Mouse (Mus musculus) embryonic facial prominence, embryonic 11.5 days (tissue): ENCODE measurements around the gene Cacna1d. TPM values are rescaled to one million over a fixed set of nuclear protein-coding genes. Genes with fewer than 3 reads are reported as not detected.

Experiments
- ATAC-seq: fragments of 200-750 bp; cut with Nextera tagmentation; replicated peaks from 2 replicates; pipeline ENCODE4 v1.8.0; 2017; ENCODE audit warnings: low read depth; ENCODE audit not compliant: insufficient number of reproducible peaks, low FRiP score, low TSS enrichment
- DNase-seq: peaks from one replicate; pipeline ENCODE4 v3.0.0-alpha.2; 2015; ENCODE audit warnings: low spot score
- H3K27ac ChIP-seq: fragments of 300-500 bp; sonication (generic); replicated peaks from 2 replicates; pipeline ENCODE4 v1.5.1; 2014; ENCODE audit warnings: mild to moderate bottlenecking, low read depth, low read length, control low read depth
- H3K27me3 ChIP-seq: fragments of 300-500 bp; sonication (generic); 2 replicates; pipeline ENCODE4 v1.6.1; 2014; ENCODE audit warnings: mild to moderate bottlenecking, low read length, moderate library complexity, mixed read lengths; ENCODE audit not compliant: control insufficient read depth, insufficient read depth
- H3K36me3 ChIP-seq: fragments of 300-500 bp; sonication (generic); replicated peaks from 2 replicates; pipeline ENCODE4 v1.6.1; 2014; ENCODE audit warnings: low read depth, mild to moderate bottlenecking, low read length, moderate library complexity, mixed read lengths; ENCODE audit not compliant: control insufficient read depth, insufficient read depth
- H3K4me1 ChIP-seq: fragments of 300-500 bp; sonication (generic); 2 replicates; pipeline ENCODE4 v1.6.1; 2014; ENCODE audit warnings: low read length, mixed read lengths; ENCODE audit not compliant: control insufficient read depth, insufficient read depth
- H3K4me2 ChIP-seq: fragments of 300-500 bp; sonication (generic); 2 replicates; pipeline ENCODE4 v1.6.1; 2014; ENCODE audit warnings: low read depth, mild to moderate bottlenecking, control low read depth, low read length, moderate library complexity
- H3K4me3 ChIP-seq: fragments of 300-500 bp; sonication (generic); 2 replicates; pipeline ENCODE4 v1.5.1; 2014; ENCODE audit warnings: low read depth, low read length, control low read depth
- H3K9ac ChIP-seq: fragments of 300-500 bp; sonication (generic); replicated peaks from 2 replicates; pipeline ENCODE4 v1.6.1; 2014; ENCODE audit warnings: mild to moderate bottlenecking, control low read depth, low read length
- H3K9me3 ChIP-seq: fragments of 300-500 bp; sonication (generic); replicated peaks from 2 replicates; pipeline ENCODE4 v1.6.1; 2016; ENCODE audit warnings: mild to moderate bottlenecking, low read length, inconsistent platforms, mixed read lengths; ENCODE audit not compliant: control insufficient read depth
- WGBS: fragments of 180-500 bp; shearing (Covaris S2); extraction: QIAGEN DNeasy Blood & Tissue Kit; methylation state at CpG from one replicate; pipeline ENCODE4 v1.1.7; 2014; 5-methylcytosine and 5-hydroxymethylcytosine counted together
- polyA plus RNA-seq: library from polyadenylated mRNA; unstranded; fragments of >200 nt; fragmentation: Nextera tagmentation; extraction: Ambion mirVana; gene quantifications from 2 replicates; pipeline ENCODE4 v1.2.1, GENCODE M21; 2014

Gene Cacna1d
- polyA plus RNA-seq, 1 experiment from 2014 or later, result 0.88 TPM

GRCm38 (mm10) chr14:30352951-30353270 lies 138.3 kb downstream of the Cacna1d start:
- ATAC-seq (no peak), DNase-seq (no peak)
- peak overlapping the region; percentile 56 for H3K4me3 ChIP-seq
- H3K36me3 ChIP-seq, result no peaks in the 10 kb centered on the region
- H3K4me1 ChIP-seq, result no peaks in the 10 kb centered on the region
- H3K27ac ChIP-seq, result no peak overlapping the region
- WGBS, result 2% methylated on average over 10 of the region's 10 CpGs
- no peaks in the 10 kb centered on the region for H3K9me3 ChIP-seq
- H3K4me2 ChIP-seq, result peak overlapping the region; percentile 94
- H3K27me3 ChIP-seq, result peaks cover 3% of the 10 kb centered on the region; the same call in 1 of the 2 replicates
- H3K9ac ChIP-seq, result no peak overlapping the region; the same call in 1 of the 2 replicates

- peak; percentile 29 for DNase-seq
- 3% methylated on average over 31 of the region's 31 CpGs for WGBS
- H3K9me3 ChIP-seq, result no peaks in the 10 kb centered on the region
- H3K4me3 ChIP-seq, result peak overlapping the region; percentile 56
- no peak overlapping the region; the same call in 1 of the 2 replicates for H3K9ac ChIP-seq
- H3K4me1 ChIP-seq, result no peaks in the 10 kb centered on the region
- peaks cover 3% of the 10 kb centered on the region; the same call in 1 of the 2 replicates for H3K27me3 ChIP-seq
- no peak overlapping the region for H3K27ac ChIP-seq
- H3K36me3 ChIP-seq, result no peaks in the 10 kb centered on the region
- ATAC-seq, result 0 out of 2 replicates have a peak, but pooled peaks have one; percentile 11
- H3K4me2 ChIP-seq, result peak overlapping the region; percentile 94
These were observed 138.9 kb downstream of the Cacna1d start for GRCm38 (mm10) chr14:30352061-30352950.

GRCm38 (mm10) chr14:30350285-30350684 lies 141.0 kb downstream of the Cacna1d start:
- Histone ChIP-seq H3K27ac (no peak overlapping the region), H3K4me3 (no peak overlapping the region), H3K27me3 (peaks cover 3% of the 10 kb centered on the region; the same call in 1 of the 2 replicates), H3K9me3 (no peaks in the 10 kb centered on the region), H3K9ac (no peak overlapping the region), H3K4me2 (no peak overlapping the region), H3K36me3 (no peaks in the 10 kb centered on the region), H3K4me1 (no peaks in the 10 kb centered on the region)
- ATAC-seq (no peak), DNase-seq (no peak)
- WGBS, result 82% methylated on average over 6 of the region's 6 CpGs

GRCm38 (mm10) chr14:30344948-30345865 lies 146.0 kb downstream of the Cacna1d start:
- ATAC-seq (no peak), DNase-seq (no peak)
- Histone ChIP-seq H3K4me3 (no peak overlapping the region), H3K9me3 (no peaks in the 10 kb centered on the region), H3K27ac (no peak overlapping the region), H3K9ac (no peak overlapping the region), H3K36me3 (no peaks in the 10 kb centered on the region), H3K4me1 (no peaks in the 10 kb centered on the region), H3K27me3 (no peaks in the 10 kb centered on the region), H3K4me2 (no peak overlapping the region)
- WGBS, result 86% methylated on average over 8 of the region's 8 CpGs

- Histone ChIP-seq H3K9ac (no peak overlapping the region), H3K36me3 (no peaks in the 10 kb centered on the region), H3K4me3 (no peak overlapping the region), H3K27me3 (no peaks in the 10 kb centered on the region), H3K9me3 (no peaks in the 10 kb centered on the region), H3K27ac (no peak overlapping the region), H3K4me2 (no peak overlapping the region), H3K4me1 (no peaks in the 10 kb centered on the region)
- no peak for DNase-seq
- 85% methylated on average over 7 of the region's 7 CpGs for WGBS
- no peak for ATAC-seq
These were observed 147.5 kb downstream of the Cacna1d start for GRCm38 (mm10) chr14:30343740-30344139.

- H3K9me3 ChIP-seq, result no peaks in the 10 kb centered on the region
- H3K27ac ChIP-seq, result no peak overlapping the region
- H3K4me2 ChIP-seq, result no peak overlapping the region
- H3K4me1 ChIP-seq, result no peaks in the 10 kb centered on the region
- DNase-seq (no peak), ATAC-seq (no peak)
- WGBS, result 83% methylated on average over 12 of the region's 12 CpGs
- H3K36me3 ChIP-seq, result no peaks in the 10 kb centered on the region
- H3K9ac ChIP-seq, result no peak overlapping the region
- H3K27me3 ChIP-seq, result no peaks in the 10 kb centered on the region
- H3K4me3 ChIP-seq, result no peak overlapping the region
These were observed 149.2 kb downstream of the Cacna1d start for GRCm38 (mm10) chr14:30341825-30342590.

- Histone ChIP-seq H3K36me3 (no peaks in the 10 kb centered on the region), H3K27ac (no peak overlapping the region), H3K4me1 (no peaks in the 10 kb centered on the region), H3K4me2 (no peak overlapping the region), H3K9ac (no peak overlapping the region), H3K9me3 (no peaks in the 10 kb centered on the region), H3K27me3 (no peaks in the 10 kb centered on the region), H3K4me3 (no peak overlapping the region)
- DNase-seq (no peak), ATAC-seq (no peak)
- 39% methylated on average over 3 of the region's 3 CpGs for WGBS
These were observed 151.1 kb downstream of the Cacna1d start for GRCm38 (mm10) chr14:30340140-30340539.
